Mouse (Mus musculus) spleen, adult 2 months (tissue): Measurements from ENCODE around the gene Ndufb7. TPM values are rescaled to one million over a fixed set of nuclear protein-coding genes. Genes with fewer than 3 reads are reported as not detected.
A peak's percentile ranks its signal among the peaks of the same experiment; 100 is the strongest.

Experiments used
- DNase-seq, 2 experiments: peaks; one replicate each; pipeline versions ENCODE4 v3.0.0 to v3.0.0-alpha.2; 2012 to 2021; ENCODE audit warnings: low spot score in 2 of 2, low read depth in 1 of 2
- H3K27ac ChIP-seq: fragments of 200-500 bp; 2 replicates; pipeline ENCODE4 v1.5.1; 2012; ENCODE audit warnings: low read length, inconsistent platforms; ENCODE audit not compliant: insufficient read depth
- H3K27me3 ChIP-seq: fragments of 200-500 bp; 2 replicates; pipeline ENCODE4 v1.6.1; 2012; ENCODE audit warnings: mild to moderate bottlenecking, moderate library complexity, low read length, inconsistent platforms; ENCODE audit not compliant: control insufficient read depth, insufficient read depth
- H3K36me3 ChIP-seq: fragments of 200-500 bp; 2 replicates; pipeline ENCODE4 v1.6.1; 2012; ENCODE audit warnings: mild to moderate bottlenecking, low read length, inconsistent platforms; ENCODE audit not compliant: control insufficient read depth, insufficient read depth
- H3K4me1 ChIP-seq: fragments of 200-500 bp; 2 replicates; pipeline ENCODE4 v1.6.1; 2011; ENCODE audit warnings: inconsistent platforms; ENCODE audit not compliant: control insufficient read depth, insufficient read depth, insufficient read length
- H3K4me3 ChIP-seq: fragments of 200-500 bp; 2 replicates; pipeline ENCODE4 v1.5.1; 2011; ENCODE audit warnings: mild to moderate bottlenecking, inconsistent platforms; ENCODE audit not compliant: insufficient read depth, insufficient read length; ENCODE audit errors: extremely low read depth
- CTCF ChIP-seq: fragments of 200-500 bp; IDR thresholded peaks from 2 replicates; pipeline ENCODE4 v1.5.1; 2011; ENCODE audit warnings: mild to moderate bottlenecking, inconsistent platforms; ENCODE audit not compliant: insufficient read depth, insufficient read length, insufficient replicate concordance; ENCODE audit errors: extremely low read depth
- POLR2A ChIP-seq: fragments of 200-500 bp; IDR thresholded peaks from 2 replicates; pipeline ENCODE4 v1.6.1; 2011; ENCODE audit warnings: low read depth, low read length, inconsistent platforms
- whole genome bisulfite sequencing: fragments of 180-500 bp; shearing (Covaris S2); methylation state at CpG from one replicate; pipeline ENCODE4 v1.1.7; 2018; 5-methylcytosine and 5-hydroxymethylcytosine counted together
- polyA plus RNA-seq: library from polyadenylated mRNA; depleted of rRNA; stranded (reverse); fragments of >200 nt; gene quantifications from 2 replicates; pipeline ENCODE4 v1.2.3, GENCODE M21; 2012

Ndufb7 gene
- polyA plus RNA-seq, 1 experiment, result 169 TPM

- Histone ChIP-seq H3K36me3 (peaks cover 21% of the 10 kb centered on the region), H3K4me1 (peaks cover 11% of the 10 kb centered on the region; the same call in 1 of the 2 replicates), H3K27ac (peak overlapping the region; percentile 96), H3K4me3 (peak overlapping the region; percentile 92), H3K27me3 (no peaks in the 10 kb centered on the region)
- peak in 1 of 2 experiments; percentile 76 for DNase-seq
- under 1% methylated on average over 51 of the region's 51 CpGs for WGBS
- TF ChIP-seq CTCF (no peak), POLR2A (no peak; the same call in 1 of the 2 replicates)
Observed at GRCm38 (mm10) chr8:83608398-83608829, 41.9 kb downstream of the Ndufb7 start.

GRCm38 (mm10) chr8:83609086-83609485 lies 42.6 kb downstream of the Ndufb7 start:
- Histone ChIP-seq H3K4me3 (peak overlapping the region; percentile 92), H3K4me1 (peaks cover 11% of the 10 kb centered on the region; the same call in 1 of the 2 replicates), H3K27ac (peak overlapping the region; percentile 96; the same call in 1 of the 2 replicates), H3K36me3 (peaks cover 23% of the 10 kb centered on the region), H3K27me3 (no peaks in the 10 kb centered on the region)
- WGBS, result 5% methylated on average over 9 of the region's 9 CpGs
- no peak for DNase-seq
- TF ChIP-seq CTCF (no peak), POLR2A (no peak)

GRCm38 (mm10) chr8:83609547-83610180 lies 43.2 kb downstream of the Ndufb7 start:
- Histone ChIP-seq H3K36me3 (peaks cover 23% of the 10 kb centered on the region), H3K4me3 (0 out of 2 replicates have a peak overlapping the region, but pooled peaks have one; percentile 92)
- no peak for DNase-seq

GRCm38 (mm10) chr8:83611921-83612320 lies 45.5 kb downstream of the Ndufb7 start:
- Histone ChIP-seq H3K27me3 (no peaks in the 10 kb centered on the region), H3K27ac (no peak overlapping the region), H3K4me1 (peaks cover 11% of the 10 kb centered on the region; the same call in 1 of the 2 replicates), H3K36me3 (peaks cover 23% of the 10 kb centered on the region), H3K4me3 (no peak overlapping the region)
- WGBS, result 48% methylated on average over 4 of the region's 4 CpGs
- no peak for DNase-seq
- no peak for TF ChIP-seq CTCF
- no peak for TF ChIP-seq POLR2A

More at GRCm38 (mm10) chr8:83609547-83610180, 43.2 kb downstream of the Ndufb7 start:
- WGBS, result 68% methylated on average over 10 of the region's 10 CpGs
- no peaks in the 10 kb centered on the region for H3K27me3 ChIP-seq
- TF ChIP-seq POLR2A, result no peak
- no peak for TF ChIP-seq CTCF
- H3K4me1 ChIP-seq, result peaks cover 11% of the 10 kb centered on the region; the same call in 1 of the 2 replicates
- H3K27ac ChIP-seq, result no peak overlapping the region

GRCm38 (mm10) chr8:83613695-83614094 lies 47.2 kb downstream of the Ndufb7 start:
- peaks cover 11% of the 10 kb centered on the region; the same call in 1 of the 2 replicates for H3K4me1 ChIP-seq
- no peak for DNase-seq
- H3K4me3 ChIP-seq, result no peak overlapping the region
- no peak overlapping the region for H3K27ac ChIP-seq
- H3K36me3 ChIP-seq, result peaks cover 23% of the 10 kb centered on the region
- no peaks in the 10 kb centered on the region for H3K27me3 ChIP-seq
- WGBS, result 91% methylated on average over 4 of the region's 4 CpGs
- no peak for TF ChIP-seq POLR2A
- no peak for TF ChIP-seq CTCF

- Histone ChIP-seq H3K4me3 (no peak overlapping the region), H3K36me3 (peaks cover 8% of the 10 kb centered on the region), H3K27me3 (no peaks in the 10 kb centered on the region), H3K4me1 (peaks cover 2% of the 10 kb centered on the region; the same call in 1 of the 2 replicates), H3K27ac (no peak overlapping the region)
- no peak for DNase-seq
- TF ChIP-seq POLR2A (no peak), CTCF (no peak)
Observed at GRCm38 (mm10) chr8:83616625-83617024, 50.2 kb downstream of the Ndufb7 start.

GRCm38 (mm10) chr8:83617111-83617510 lies 50.6 kb downstream of the Ndufb7 start:
- no peak overlapping the region for H3K4me3 ChIP-seq
- H3K27me3 ChIP-seq, result no peaks in the 10 kb centered on the region
- no peak overlapping the region for H3K27ac ChIP-seq
- H3K36me3 ChIP-seq, result peaks cover 3% of the 10 kb centered on the region
- WGBS, result 89% methylated on average over 2 of the region's 2 CpGs
- H3K4me1 ChIP-seq, result peaks cover 2% of the 10 kb centered on the region; the same call in 1 of the 2 replicates
- TF ChIP-seq POLR2A, result no peak
- TF ChIP-seq CTCF, result no peak
- no peak for DNase-seq
